Mouse (Mus musculus): Measurements from ENCODE around the gene Klk14. TPM values are rescaled to one million over a fixed set of nuclear protein-coding genes. Genes with fewer than 3 reads are reported as not detected.

The Klk14 gene
- total RNA-seq, 2 experiments from 2014 or later, result not detected

Other genes with a start within 250 kb of the Klk14 start
- not detected for gene Cldnd2, start 249.6 kb upstream of the Klk14 start, total RNA-seq (2021)
- 100 to 1,000 TPM; 346 to 421 TPM for gene Etfb, start 246.3 kb upstream of the Klk14 start, total RNA-seq (2021)
- gene Gm45233, start 246.3 kb upstream of the Klk14 start, total RNA-seq (2021), result 1 to 10 TPM in 1 of 2 experiments, under 1 TPM in 1; 0.66 to 1.2 TPM
- gene Vsig10l, start 227.3 kb upstream of the Klk14 start, total RNA-seq (2021), result 1 to 10 TPM; 1.4 to 3.8 TPM
- 1 to 10 TPM; 1.2 to 1.3 TPM for gene Iglon5, start 200.3 kb upstream of the Klk14 start, total RNA-seq (2021)
- not detected for gene 4931406B18Rik, start 184.5 kb upstream of the Klk14 start, total RNA-seq (2021)
- 1 to 10 TPM; 3.1 to 3.9 TPM for gene Cd33, start 146.0 kb upstream of the Klk14 start, total RNA-seq (2021)
- 1 to 10 TPM; 1.2 to 1.4 TPM for gene Zfp658, start 128.2 kb upstream of the Klk14 start, total RNA-seq (2021)
- 1 to 10 TPM; 6.1 to 7.3 TPM for gene Zfp719, start 110.8 kb upstream of the Klk14 start, total RNA-seq (2021)
- not detected for gene Zfp819, start 83.2 kb upstream of the Klk14 start, total RNA-seq (2021)
- not detected for gene Ceacam18, start 55.7 kb upstream of the Klk14 start, total RNA-seq (2021)
- under 1 TPM; 0.45 to 0.59 TPM for gene Siglece, start 30.3 kb upstream of the Klk14 start, total RNA-seq (2021)
- gene Ctu1, start 18.4 kb upstream of the Klk14 start, total RNA-seq (2021), result 1 to 10 TPM; 3.2 to 3.8 TPM
- not detected for gene Klk13, start 22.1 kb downstream of the Klk14 start, total RNA-seq (2021)
- not detected for gene Klk12, start 78.5 kb downstream of the Klk14 start, total RNA-seq (2021)
- gene Klk11, start 84.2 kb downstream of the Klk14 start, total RNA-seq (2021), result not detected
- under 1 TPM; 0.28 to 0.32 TPM for gene Klk10, start 90.6 kb downstream of the Klk14 start, total RNA-seq (2021)
- gene Klk9, start 101.5 kb downstream of the Klk14 start, total RNA-seq (2021), result not detected
- gene Klk8, start 107.2 kb downstream of the Klk14 start, total RNA-seq (2021), result 1 to 10 TPM; 2.0 to 2.2 TPM
- gene Klk7, start 120.9 kb downstream of the Klk14 start, total RNA-seq (2021), result not detected
- gene Klk6, start 134.1 kb downstream of the Klk14 start, total RNA-seq (2021), result not detected
- gene Klk5, start 151.6 kb downstream of the Klk14 start, total RNA-seq (2021), result not detected
- not detected for gene Klk4, start 190.7 kb downstream of the Klk14 start, total RNA-seq (2021)
- gene Klk15, start 243.3 kb downstream of the Klk14 start, total RNA-seq (2021), result not detected

All from gastrocnemius, postnatal 10 days (tissue).